Mouse (Mus musculus): Measurements from ENCODE around the gene Hsd3b2.
A peak's percentile ranks its signal among the peaks of the same experiment; 100 is the strongest.

DNA sequence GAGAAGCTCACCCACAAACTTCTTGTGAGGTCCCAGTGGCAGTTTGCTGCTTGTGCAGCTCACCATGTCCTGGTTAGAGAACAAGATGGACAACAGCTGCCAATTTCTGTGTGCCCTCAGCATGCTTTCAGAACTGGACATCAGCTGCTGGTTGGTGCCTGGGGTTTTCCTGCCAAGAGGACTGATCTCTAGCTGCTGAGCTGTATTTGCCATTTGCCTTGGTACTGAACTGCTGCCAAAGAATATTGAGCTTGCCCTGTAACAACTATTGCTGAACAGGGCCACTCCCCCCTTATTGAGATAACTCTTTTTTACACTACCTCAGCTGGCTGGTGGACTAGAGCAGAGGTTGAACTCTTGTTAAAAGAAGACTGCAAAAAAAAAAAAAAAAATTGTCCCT lies 39.8 kb upstream of the Hsd3b2 start:
- TF ChIP-seq POLR2A (IDR thresholded peaks at IDR 0.05; ENCODE audit: extremely low read depth, insufficient read depth, low read length): no peak
- peak; percentile 1; the same call in 1 of the 2 replicates for TF ChIP-seq CTCF (IDR thresholded peaks at IDR 0.05; ENCODE audit: low read depth, low read length)

All from liver, adult 2 months (tissue).